Mouse (Mus musculus): ENCODE measurements around the gene Scgb1b12. TPM values are rescaled to one million over a fixed set of nuclear protein-coding genes. Genes with fewer than 3 reads are reported as not detected.

Scgb1b12 gene
- not detected in 2 replicates for polyA plus RNA-seq (2012; rRNA removed)

GRCm38 (mm10) chr7:32333882-32334281 is at the start of gene Scgb1b12:
Gene Scgb1b12 (plus strand): TSS chr7:32334182.

GRCm38 (mm10) chr7:32327145-32327544 is 6.8 kb upstream of the Scgb1b12 start, which contains the start of gene Scgb2b12:
Gene Scgb2b12 (minus strand): TSS chr7:32327245.

Other genes starting within 250 kb of the Scgb1b12 start
- gene Scgb1b10, start 233.3 kb upstream of the Scgb1b12 start, polyA plus RNA-seq (2012; rRNA removed) = not detected in 2 replicates
- not detected in 2 replicates for gene Scgb2b11, start 123.0 kb upstream of the Scgb1b12 start, polyA plus RNA-seq (2012; rRNA removed)
- gene Scgb1b11, start 111.3 kb upstream of the Scgb1b12 start, polyA plus RNA-seq (2012; rRNA removed) = not detected in 2 replicates
- gene Scgb2b12, start 6.9 kb upstream of the Scgb1b12 start, polyA plus RNA-seq (2012; rRNA removed) = not detected in 2 replicates
- gene Scgb1b29, start 107.4 kb downstream of the Scgb1b12 start, polyA plus RNA-seq (2012; rRNA removed) = not detected in 2 replicates